Mouse (Mus musculus) monocyte, adult 5-6 weeks (primary cell): ENCODE results near the gene Faf1. TPM values are rescaled to one million over a fixed set of nuclear protein-coding genes. Genes with fewer than 3 reads are reported as not detected.

ENCODE experiments used
- ATAC-seq: fragments of 153-309, 156-312 bp; replicated peaks from 2 replicates; pipeline ENCODE4 v1.8.0; 2017; ENCODE audit warnings: mild to moderate bottlenecking; ENCODE audit not compliant: low TSS enrichment, insufficient number of reproducible peaks, severe bottlenecking, poor library complexity, low FRiP score
- total RNA-seq: library from RNA; stranded (forward); fragments of 200-1000, 200-491, 200-594 nt; gene quantifications from 3 replicates; pipeline ENCODE4 v1.2.3, GENCODE M21; 2017

Gene Faf1
- total RNA-seq, 1 experiment from 2014 or later: 38.0 TPM

- ATAC-seq: no peak
Observed at GRCm38 (mm10) chr4:109984011-109984411, 307.6 kb downstream of the Faf1 start.

- ATAC-seq: no peak
Observed at GRCm38 (mm10) chr4:109984496-109985423, 308.4 kb downstream of the Faf1 start.

GRCm38 (mm10) chr4:109985424-109986172, 309.2 kb downstream of the Faf1 start:
- ATAC-seq: no peak

GRCm38 (mm10) chr4:109986301-109986700, 309.9 kb downstream of the Faf1 start:
- no peak for ATAC-seq

GRCm38 (mm10) chr4:109986748-109987355, 310.5 kb downstream of the Faf1 start:
- no peak for ATAC-seq

GRCm38 (mm10) chr4:109987560-109988362, 311.4 kb downstream of the Faf1 start:
- no peak for ATAC-seq

- ATAC-seq: no peak
Observed at GRCm38 (mm10) chr4:109988411-109988810, 312.0 kb downstream of the Faf1 start.

- ATAC-seq: no peak
Observed at GRCm38 (mm10) chr4:109989213-109989612, 312.8 kb downstream of the Faf1 start.

GRCm38 (mm10) chr4:110006044-110006443, 329.7 kb downstream of the Faf1 start:
- no peak for ATAC-seq

Other genes starting within 250 kb of the Faf1 start
- gene Rnf11, start 191.9 kb upstream of the Faf1 start, total RNA-seq: 46.2 to 50.2 TPM (median 49.4 TPM) in 3 replicates
- not detected in 3 replicates for gene 4930522H14Rik, start 145.3 kb upstream of the Faf1 start, total RNA-seq
- 13.2 to 18.8 TPM (median 16.2 TPM) in 3 replicates for gene Cdkn2c, start 9.4 kb upstream of the Faf1 start, total RNA-seq